Mouse (Mus musculus) spleen, postnatal 14 days (tissue): ENCODE results near the gene Dgka.

ENCODE experiments used
- DNase-seq, 2 experiments: peaks; one replicate each; pipeline ENCODE4 v3.0.0; 2021 to 2022; ENCODE audit warnings: low spot score in 2 of 2

Dgka gene

GRCm38 (mm10) chr10:128744680-128745601 lies at the start of gene Dgka:
Gene Dgka, minus strand, starts transcription at chr10:128744855.
- DNase-seq: peak in 1 of 2 experiments; percentile 36

GRCm38 (mm10) chr10:128794391-128794790 lies 49.7 kb upstream of the Dgka start:
- DNase-seq: no peak

- no peak for DNase-seq
Observed at GRCm38 (mm10) chr10:128793258-128793657, 48.6 kb upstream of the Dgka start.

GRCm38 (mm10) chr10:128792041-128792440 lies 47.4 kb upstream of the Dgka start:
- DNase-seq: no peak

GRCm38 (mm10) chr10:128790398-128791124 lies 45.9 kb upstream of the Dgka start, which contains the start of gene Mmp19:
Gene Mmp19, plus strand, starts transcription at chr10:128790910.
- no peak for DNase-seq

- DNase-seq: no peak
Observed at GRCm38 (mm10) chr10:128780200-128780599, 35.5 kb upstream of the Dgka start.

- peak in 1 of 2 experiments; percentile 11 for DNase-seq
Observed at GRCm38 (mm10) chr10:128779011-128779795, 34.5 kb upstream of the Dgka start.

- DNase-seq: no peak
Observed at GRCm38 (mm10) chr10:128778441-128778840, 33.8 kb upstream of the Dgka start.

- DNase-seq: no peak
Observed at GRCm38 (mm10) chr10:128773685-128774084, 29.0 kb upstream of the Dgka start.

GRCm38 (mm10) chr10:128772895-128773294 lies 28.2 kb upstream of the Dgka start:
- DNase-seq: no peak

GRCm38 (mm10) chr10:128748252-128748864 lies 3.7 kb upstream of the Dgka start:
- DNase-seq: peak; percentile 55 to 61

GRCm38 (mm10) chr10:128747646-128748251 lies 3.1 kb upstream of the Dgka start, which contains the start of gene Pym1:
Gene Pym1, plus strand, starts transcription at chr10:128747889.
- DNase-seq: peak; percentile 62 to 71

- no peak for DNase-seq
Observed at GRCm38 (mm10) chr10:128746972-128747645, 2.5 kb upstream of the Dgka start.

- DNase-seq: peak; percentile 39 to 54
Observed at GRCm38 (mm10) chr10:128745946-128746613, 1.4 kb upstream of the Dgka start.

- no peak for DNase-seq
Observed at GRCm38 (mm10) chr10:128744211-128744610, 444 bp downstream of the Dgka start.

- peak; percentile 30 to 33 for DNase-seq
Observed at GRCm38 (mm10) chr10:128743791-128744191, 864 bp downstream of the Dgka start.

- DNase-seq: no peak
Observed at GRCm38 (mm10) chr10:128743235-128743634, 1.4 kb downstream of the Dgka start.

- no peak for DNase-seq
Observed at GRCm38 (mm10) chr10:128742616-128743015, 2.0 kb downstream of the Dgka start.

GRCm38 (mm10) chr10:128740296-128740695 lies 4.4 kb downstream of the Dgka start:
- no peak for DNase-seq

GRCm38 (mm10) chr10:128737435-128737834 lies 7.2 kb downstream of the Dgka start:
- no peak for DNase-seq
